Mouse (Mus musculus) cerebellum, adult 2 months (tissue): ENCODE measurements at regions not wholly inside any gene's neighbourhood (a gene's known extent, or its start where the extent isn't known, plus 50 kb on each side); places are given as distances from the start of the nearest gene placed in this dataset.

Source experiments
- DNase-seq, 2 experiments: peaks; one replicate each; pipeline ENCODE4 v3.0.0; 2021
- H3K27ac ChIP-seq: fragments of 200-500 bp; 2 replicates; pipeline ENCODE4 v1.5.1; 2012; ENCODE audit warnings: low read length, control low read depth, inconsistent platforms; ENCODE audit not compliant: insufficient read depth
- H3K27me3 ChIP-seq: fragments of 200-500 bp; 2 replicates; pipeline ENCODE4 v1.6.1; 2012; ENCODE audit warnings: inconsistent platforms, mild to moderate bottlenecking, low read length, moderate library complexity; ENCODE audit not compliant: control insufficient read depth, insufficient read depth
- H3K4me1 ChIP-seq: fragments of 200-500 bp; 2 replicates; pipeline ENCODE4 v1.6.1; 2011; ENCODE audit warnings: low read length; ENCODE audit not compliant: control insufficient read depth, insufficient read depth
- H3K4me3 ChIP-seq: fragments of 200-500 bp; replicated peaks from 2 replicates; pipeline ENCODE3; 2011; ENCODE audit warnings: mild to moderate bottlenecking, low read depth, low read length, control low read depth; ENCODE audit not compliant: insufficient read depth
- CTCF ChIP-seq: fragments of 200-500 bp; IDR thresholded peaks from 2 replicates; pipeline ENCODE4 v1.5.1; 2011; ENCODE audit warnings: low read depth, mild to moderate bottlenecking, control low read depth, low read length, moderate library complexity, borderline replicate concordance; ENCODE audit not compliant: insufficient read depth
- POLR2A ChIP-seq: fragments of 200-500 bp; IDR thresholded peaks from 2 replicates; pipeline ENCODE4 v1.6.1; 2011; ENCODE audit warnings: low read length, control low read depth, borderline replicate concordance; ENCODE audit not compliant: insufficient read depth
- WGBS: fragments of 180-500 bp; shearing (Covaris S2); methylation state at CpG from one replicate; pipeline ENCODE4 v1.1.7; 2018; 5-methylcytosine and 5-hydroxymethylcytosine counted together

DNA sequence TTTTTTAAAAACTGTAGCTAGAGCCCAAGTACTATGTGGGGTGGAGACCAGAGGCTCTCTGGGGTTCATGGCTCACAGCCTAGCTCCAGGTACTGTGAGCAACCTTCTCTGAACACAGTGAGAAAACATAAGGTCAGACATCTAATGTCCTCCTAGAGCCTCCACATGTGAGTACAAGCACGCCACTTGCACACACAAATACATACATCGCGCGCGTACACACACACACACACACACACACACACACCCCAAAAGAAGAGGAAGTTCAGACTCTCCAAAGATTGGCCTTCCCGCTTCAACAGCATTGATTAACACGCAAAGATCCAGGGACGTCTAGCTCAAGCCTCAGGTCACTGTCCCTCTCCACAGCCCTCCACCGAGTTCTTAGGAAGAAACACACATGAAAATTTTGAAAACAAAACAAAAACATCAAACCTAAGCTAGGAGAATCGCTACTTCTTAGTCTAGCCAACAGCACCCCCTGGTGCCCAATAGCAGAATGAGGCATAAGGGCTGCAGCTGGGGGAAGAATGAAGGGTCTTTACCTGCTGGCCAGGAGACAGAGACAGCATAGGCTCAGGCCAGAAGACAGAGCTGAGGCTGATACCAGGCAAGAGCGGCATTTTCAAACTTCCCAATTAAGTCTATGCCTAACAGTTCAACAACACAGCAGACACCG, 90.7 kb upstream of the Usp24 start:
- WGBS: 57% methylated on average over 12 of the region's 12 CpGs
- no peaks in the 10 kb centered on the region for H3K4me1 ChIP-seq
- peak; percentile 7 to 33 for DNase-seq
- no peak for TF ChIP-seq POLR2A
- TF ChIP-seq CTCF: peak; percentile 70
- no peak overlapping the region for H3K27ac ChIP-seq
- H3K4me3 ChIP-seq: no peak overlapping the region
- H3K27me3 ChIP-seq: no peaks in the 10 kb centered on the region

DNA sequence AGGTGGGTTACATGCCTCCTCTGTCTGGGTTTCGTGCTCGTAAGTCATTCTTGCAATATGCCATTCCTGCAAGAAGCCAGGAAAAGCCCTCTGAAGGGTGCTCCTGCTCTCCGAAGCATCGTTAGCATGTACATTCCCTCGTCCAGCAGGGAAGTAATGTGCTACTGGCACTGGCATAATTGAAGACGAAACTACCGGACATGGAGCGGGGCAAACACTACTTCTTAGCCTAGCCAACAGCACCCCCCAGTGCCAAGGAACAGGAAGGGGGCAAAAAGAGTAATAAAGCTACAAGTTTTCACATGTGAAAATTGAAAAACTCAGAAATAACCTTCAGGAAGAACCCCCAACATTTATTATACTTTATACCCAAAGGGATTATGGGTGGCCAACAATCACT, 88.6 kb upstream of the Usp24 start:
- 62% methylated on average over 8 of the region's 8 CpGs for WGBS

DNA sequence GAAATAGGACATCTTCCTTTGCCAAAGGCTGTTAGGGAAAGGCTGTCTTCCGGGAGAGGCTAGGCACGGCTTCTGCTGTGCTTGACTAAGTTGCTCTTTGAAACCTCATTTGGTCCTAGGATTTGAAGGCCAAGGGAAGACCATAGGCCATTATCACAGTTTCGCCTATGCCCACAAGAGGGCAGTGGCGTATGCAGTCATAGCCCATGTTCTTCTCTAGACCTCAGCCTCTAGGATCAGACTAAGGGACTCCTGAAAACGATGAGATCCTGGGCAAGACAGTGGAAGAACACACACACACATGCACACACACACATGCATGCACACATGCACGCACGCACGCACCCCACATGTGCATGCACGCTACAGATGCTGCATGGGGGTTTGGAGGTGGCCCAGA, 87.5 kb upstream of the Usp24 start:
- Histone ChIP-seq H3K27ac (no peak overlapping the region), H3K4me3 (no peak overlapping the region), H3K27me3 (no peaks in the 10 kb centered on the region), H3K4me1 (no peaks in the 10 kb centered on the region)
- TF ChIP-seq CTCF: peak; percentile 98
- no peak for TF ChIP-seq POLR2A
- WGBS: 36% methylated on average over 9 of the region's 9 CpGs
- DNase-seq: peak; percentile 74 to 81

More for the DNA sequence above, 88.6 kb upstream of the Usp24 start:
- H3K27me3 ChIP-seq: no peaks in the 10 kb centered on the region
- H3K27ac ChIP-seq: no peak overlapping the region
- TF ChIP-seq CTCF (no peak), POLR2A (no peak)
- H3K4me3 ChIP-seq: no peak overlapping the region
- DNase-seq: no peak
- H3K4me1 ChIP-seq: no peaks in the 10 kb centered on the region

DNA sequence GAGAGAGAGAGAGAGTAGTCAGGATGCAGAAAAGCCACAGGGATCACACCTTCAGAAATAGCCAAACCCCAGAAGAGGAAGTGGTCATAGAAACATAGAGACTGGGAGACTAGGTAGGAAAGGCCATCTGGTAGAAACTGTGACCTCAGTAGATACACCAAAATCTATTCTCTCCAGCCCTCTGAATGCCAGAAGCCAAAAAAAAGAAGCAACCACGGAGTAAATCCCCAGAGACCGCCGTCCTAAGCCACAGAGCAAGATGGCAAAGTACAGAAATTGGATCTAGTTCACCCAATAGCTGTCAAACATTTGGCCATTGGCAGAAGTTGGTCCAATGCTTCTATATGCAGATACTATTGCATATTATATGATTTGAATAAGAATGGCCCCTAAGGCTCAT, 86.5 kb upstream of the Usp24 start:
- Histone ChIP-seq H3K4me1 (no peaks in the 10 kb centered on the region), H3K27ac (no peak overlapping the region), H3K27me3 (no peaks in the 10 kb centered on the region), H3K4me3 (no peak overlapping the region)
- no peak for TF ChIP-seq CTCF
- TF ChIP-seq POLR2A: no peak
- 70% methylated on average over 3 of the region's 3 CpGs for WGBS
- no peak for DNase-seq

DNA sequence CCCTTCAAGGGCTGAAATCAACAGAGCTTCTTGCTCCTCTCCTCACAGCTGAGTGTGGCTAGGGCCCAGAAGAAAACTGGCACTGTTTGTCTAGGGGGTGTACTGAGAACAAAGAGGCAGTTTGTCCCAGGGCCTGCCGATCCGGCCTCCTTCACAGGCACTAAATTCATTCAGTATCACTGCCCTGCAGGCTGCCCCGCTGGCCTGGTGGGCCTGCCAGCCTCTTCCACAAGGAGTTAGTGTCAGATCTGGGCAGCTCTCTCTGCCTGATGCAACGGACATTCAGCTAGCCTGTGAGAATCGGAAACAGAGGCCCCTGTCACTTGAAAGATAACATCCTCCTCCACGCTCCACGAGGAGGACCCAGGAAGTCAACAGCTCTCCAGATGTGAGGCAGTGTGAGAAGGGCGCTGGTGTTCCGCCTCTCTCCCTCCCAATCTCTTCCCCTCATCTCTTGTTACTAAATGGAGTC, 83.5 kb upstream of the Usp24 start:
- 32% methylated on average over 9 of the region's 9 CpGs for WGBS
- Histone ChIP-seq H3K27ac (peak overlapping the region; percentile 60; the same call in 1 of the 2 replicates), H3K4me3 (no peak overlapping the region), H3K27me3 (no peaks in the 10 kb centered on the region), H3K4me1 (no peaks in the 10 kb centered on the region)
- peak; percentile 29 to 67 for DNase-seq
- TF ChIP-seq CTCF: no peak
- no peak for TF ChIP-seq POLR2A

DNA sequence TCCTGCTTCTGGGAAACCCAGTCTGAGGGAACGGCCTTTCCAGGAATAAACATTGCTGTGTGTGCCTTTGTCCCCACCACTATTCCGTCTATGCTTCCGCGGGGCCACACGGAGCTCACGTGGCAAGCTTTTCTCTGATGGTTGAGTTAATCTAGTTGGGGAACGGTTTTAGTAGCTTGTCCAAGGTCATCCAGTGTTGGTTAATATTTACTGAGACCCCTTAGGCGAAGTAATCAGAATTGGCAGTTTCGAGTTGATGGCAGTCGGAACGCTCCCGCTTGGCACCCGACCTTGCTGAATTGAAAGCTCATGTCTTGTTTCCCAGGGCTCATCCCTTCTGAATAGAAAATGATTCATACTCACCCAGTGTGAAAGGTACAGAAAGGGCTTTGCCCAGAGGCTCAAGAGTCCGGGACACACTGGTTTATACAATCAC, 71.6 kb upstream of the Usp24 start:
- TF ChIP-seq POLR2A: no peak
- TF ChIP-seq CTCF: no peak
- no peak overlapping the region for H3K27ac ChIP-seq
- 80% methylated on average over 14 of the region's 14 CpGs for WGBS

DNA sequence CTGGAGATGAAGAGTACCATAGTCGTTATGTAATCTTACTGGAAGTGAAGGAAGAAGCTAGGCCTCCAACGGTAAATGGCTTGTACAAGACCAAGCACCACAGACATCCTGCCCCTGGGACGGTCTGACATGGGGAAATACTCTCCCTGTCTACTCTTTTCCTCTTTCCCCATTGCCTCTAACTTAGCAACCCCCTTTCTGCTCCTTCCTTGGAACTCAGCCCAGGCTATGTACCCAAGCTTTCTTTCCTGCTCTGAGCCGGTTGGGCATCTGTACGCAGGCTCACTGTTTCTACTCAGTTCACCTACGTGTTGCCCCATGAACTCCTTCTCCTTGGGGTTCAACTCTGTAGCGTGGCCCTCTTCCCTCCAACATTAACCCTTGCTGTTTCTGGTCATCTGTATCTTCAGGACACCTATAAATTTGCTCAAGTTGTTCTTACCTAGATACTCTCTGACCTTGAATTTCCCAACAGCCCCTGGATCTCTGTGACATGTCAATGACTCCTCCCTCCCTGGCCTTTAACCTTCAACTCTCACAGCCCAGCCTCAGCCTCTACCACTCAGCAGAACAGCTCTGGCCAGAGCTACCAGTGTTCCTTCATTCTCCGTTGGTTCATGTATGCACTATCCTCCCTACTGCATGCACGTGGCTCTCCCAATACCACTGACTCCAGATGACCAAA, 71.0 kb upstream of the Usp24 start:
- H3K27me3 ChIP-seq: no peaks in the 10 kb centered on the region
- no peak for TF ChIP-seq POLR2A
- no peak for TF ChIP-seq CTCF
- no peak overlapping the region for H3K4me3 ChIP-seq
- no peak overlapping the region for H3K27ac ChIP-seq
- no peak for DNase-seq
- no peaks in the 10 kb centered on the region for H3K4me1 ChIP-seq
- WGBS: 77% methylated on average over 9 of the region's 9 CpGs

More for the DNA sequence above, 71.6 kb upstream of the Usp24 start:
- no peaks in the 10 kb centered on the region for H3K27me3 ChIP-seq
- DNase-seq: no peak
- no peak overlapping the region for H3K4me3 ChIP-seq
- no peaks in the 10 kb centered on the region for H3K4me1 ChIP-seq

DNA sequence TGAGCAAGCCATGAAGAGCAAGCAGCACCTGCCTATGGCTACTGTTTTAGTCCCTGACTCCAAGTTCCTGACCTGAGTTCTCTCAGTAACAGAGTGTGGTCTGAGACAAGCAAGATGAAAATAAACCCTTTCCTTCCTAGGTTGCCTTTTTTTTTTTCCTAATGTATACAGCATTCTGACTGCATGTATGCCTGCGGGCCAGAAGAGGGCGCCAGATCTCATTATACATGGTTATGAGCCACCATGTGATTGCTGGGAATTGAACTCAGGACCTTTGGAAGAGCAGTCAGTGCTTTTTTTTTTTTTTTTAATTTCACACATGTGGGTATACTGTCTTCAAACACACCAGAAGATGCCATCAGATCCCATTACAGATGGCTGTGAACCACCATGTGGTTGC, 69.3 kb upstream of the Usp24 start:
- H3K27me3 ChIP-seq: no peaks in the 10 kb centered on the region
- H3K27ac ChIP-seq: no peak overlapping the region
- DNase-seq: no peak
- WGBS: 77% methylated on average over 2 of the region's 2 CpGs
- no peak overlapping the region for H3K4me3 ChIP-seq
- no peak for TF ChIP-seq CTCF
- no peak for TF ChIP-seq POLR2A
- no peaks in the 10 kb centered on the region for H3K4me1 ChIP-seq
